Mouse (Mus musculus): ENCODE results near the gene Rhob. TPM values are rescaled to one million over a fixed set of nuclear protein-coding genes. Genes with fewer than 3 reads are reported as not detected.

The Rhob gene
- 100 to 1,000 TPM; 134 to 157 (median 146) TPM for total RNA-seq (2022)

- DNase-seq (ENCODE audit: low spot score) = peak; percentile 99
Measured at GRCm38 (mm10) chr12:8499871-8500596, at the start of gene Rhob. Gene Rhob (minus strand): TSS chr12:8500009.

- DNase-seq (ENCODE audit: low spot score) = peak; percentile 70
Measured at GRCm38 (mm10) chr12:8547357-8547756, 47.5 kb upstream of the Rhob start.

GRCm38 (mm10) chr12:8546801-8547200 is 47.0 kb upstream of the Rhob start:
- DNase-seq (ENCODE audit: low spot score) = no peak

- no peak for DNase-seq (ENCODE audit: low spot score)
Measured at GRCm38 (mm10) chr12:8545066-8545610, 45.3 kb upstream of the Rhob start.

- DNase-seq (ENCODE audit: low spot score) = no peak
Measured at GRCm38 (mm10) chr12:8542371-8542770, 42.6 kb upstream of the Rhob start.

GRCm38 (mm10) chr12:8539471-8539870 is 39.7 kb upstream of the Rhob start:
- DNase-seq (ENCODE audit: low spot score) = no peak

GRCm38 (mm10) chr12:8537291-8537690 is 37.5 kb upstream of the Rhob start:
- DNase-seq (ENCODE audit: low spot score) = no peak

GRCm38 (mm10) chr12:8536221-8536965 is 36.6 kb upstream of the Rhob start:
- DNase-seq (ENCODE audit: low spot score) = no peak

- DNase-seq (ENCODE audit: low spot score) = no peak
Measured at GRCm38 (mm10) chr12:8535596-8535995, 35.8 kb upstream of the Rhob start.

GRCm38 (mm10) chr12:8534915-8535314 is 35.1 kb upstream of the Rhob start:
- no peak for DNase-seq (ENCODE audit: low spot score)

- DNase-seq (ENCODE audit: low spot score) = no peak
Measured at GRCm38 (mm10) chr12:8527770-8528169, 28.0 kb upstream of the Rhob start.

- DNase-seq (ENCODE audit: low spot score) = no peak
Measured at GRCm38 (mm10) chr12:8527175-8527574, 27.4 kb upstream of the Rhob start.

GRCm38 (mm10) chr12:8524062-8524461 is 24.3 kb upstream of the Rhob start:
- DNase-seq (ENCODE audit: low spot score) = no peak

GRCm38 (mm10) chr12:8522711-8523110 is 22.9 kb upstream of the Rhob start:
- DNase-seq (ENCODE audit: low spot score) = no peak

- peak; percentile 93 for DNase-seq (ENCODE audit: low spot score)
Measured at GRCm38 (mm10) chr12:8521375-8522047, 21.7 kb upstream of the Rhob start.

- no peak for DNase-seq (ENCODE audit: low spot score)
Measured at GRCm38 (mm10) chr12:8519431-8520160, 19.8 kb upstream of the Rhob start.

GRCm38 (mm10) chr12:8511037-8511882 is 11.5 kb upstream of the Rhob start:
- DNase-seq (ENCODE audit: low spot score) = peak; percentile 47

- DNase-seq (ENCODE audit: low spot score) = no peak
Measured at GRCm38 (mm10) chr12:8510317-8510988, 10.6 kb upstream of the Rhob start.

- peak; percentile 57 for DNase-seq (ENCODE audit: low spot score)
Measured at GRCm38 (mm10) chr12:8509693-8510092, 9.9 kb upstream of the Rhob start.

Data from heart, adult 8-10 months (tissue).